Comparison of ENCODE assay signal across 8 mouse cellular contexts in genomic region chr3:86986490-86986889, GRCm38 (mm10). TPM values are rescaled to one million over a fixed set of nuclear protein-coding genes. Genes with fewer than 3 reads are reported as not detected.
DNase-seq lines count a peak whose midpoint lies in the region; ATAC-seq lines count a peak whose summit lies in the region.

No protein-coding gene starts in this region.

- ATAC-seq in forebrain, embryonic 16.5 days, result peak; percentile 55; the same call in 1 of the 2 replicates
- ATAC-seq in liver, embryonic 11.5 days (replicated peaks; ENCODE audit: low FRiP score), result no peak
- peak; percentile 41; the same call in 1 of the 2 replicates for ATAC-seq in neutrophil, adult 5-6 weeks (ENCODE audit: extremely low read depth, insufficient number of reproducible peaks, low FRiP score, poor library complexity, severe bottlenecking)

- no peak overlapping the region for H3K27ac ChIP-seq in forebrain, embryonic 16.5 days (ENCODE audit: low read length)
- H3K27ac ChIP-seq in liver, embryonic 11.5 days (ENCODE audit: low read depth, low read length), result no peak overlapping the region

- H3K9me3 ChIP-seq in forebrain, embryonic 16.5 days (ENCODE audit: control insufficient read depth, low read length), result no peaks in the 10 kb centered on the region
- H3K9me3 ChIP-seq in liver, embryonic 11.5 days (ENCODE audit: control insufficient read depth, low read length), result no peaks in the 10 kb centered on the region

- H3K27me3 ChIP-seq in forebrain, embryonic 16.5 days (replicated peaks; ENCODE audit: control insufficient read depth, insufficient read depth, low read length), result no peaks in the 10 kb centered on the region
- no peaks in the 10 kb centered on the region for H3K27me3 ChIP-seq in liver, embryonic 11.5 days (replicated peaks; ENCODE audit: control insufficient read depth, insufficient read depth, low read length)

- peak overlapping the region; percentile 48 for H3K9ac ChIP-seq in forebrain, embryonic 16.5 days (replicated peaks; ENCODE audit: low read depth, low read length)
- no peak overlapping the region for H3K9ac ChIP-seq in liver, embryonic 11.5 days (ENCODE audit: low read depth, low read length)

- H3K4me2 ChIP-seq in forebrain, embryonic 16.5 days (ENCODE audit: low read length), result peak overlapping the region; percentile 57
- peak overlapping the region; percentile 50 for H3K4me2 ChIP-seq in liver, embryonic 11.5 days

- H3K36me3 ChIP-seq in forebrain, embryonic 16.5 days (ENCODE audit: control insufficient read depth, insufficient read depth), result no peaks in the 10 kb centered on the region
- no peaks in the 10 kb centered on the region for H3K36me3 ChIP-seq in liver, embryonic 11.5 days (ENCODE audit: control insufficient read depth, insufficient read depth, low read length)

- peaks cover 5% of the 10 kb centered on the region for H3K4me1 ChIP-seq in forebrain, embryonic 16.5 days (replicated peaks; ENCODE audit: control insufficient read depth, insufficient read depth, low read length)
- H3K4me1 ChIP-seq in liver, embryonic 11.5 days (replicated peaks; ENCODE audit: control insufficient read depth, insufficient read depth, low read length), result no peaks in the 10 kb centered on the region

- peak overlapping the region; percentile 36 for H3K4me3 ChIP-seq in forebrain, embryonic 16.5 days (replicated peaks; ENCODE audit: low read length)
- 0 out of 2 replicates have a peak overlapping the region, but pooled peaks have one; percentile 5 for H3K4me3 ChIP-seq in liver, embryonic 11.5 days (ENCODE audit: low read depth, low read length)

- peak; percentile 45 for DNase-seq in CD4-positive helper T cell, adult 2 months (ENCODE audit: low read depth, low spot score)
- peak; percentile 23 for DNase-seq in ES-CJ7 (ENCODE audit: low read depth, low spot score)
- DNase-seq in liver, embryonic 11.5 days (ENCODE audit: low spot score), result no peak
- DNase-seq in cerebellum, adult 11 months, result no peak
- no peak for DNase-seq in layer of hippocampus, postnatal 10 days (ENCODE audit: low spot score in 2 of 2)
- DNase-seq in cerebellum, adult 9-11 months, result no peak

- 1% methylated on average over 12 of the region's 12 CpGs for WGBS in forebrain, embryonic 16.5 days
- WGBS in liver, embryonic 11.5 days, result 36% methylated on average over 12 of the region's 12 CpGs

RNA-seq across cellular contexts. Expression of gene Cd1d1, which starts 12.8 kb away (rescaled TPM):
- polyA plus RNA-seq in forebrain, embryonic 16.5 days (2015; fragmentation: Nextera tagmentation; extraction: Ambion mirVana), result 69.8 and 80.4 TPM in 2 replicates
- 14.5 and 15.7 TPM in 2 replicates for polyA plus RNA-seq in liver, embryonic 11.5 days (2014; fragmentation: Nextera tagmentation; extraction: Ambion mirVana)
- total RNA-seq in neutrophil, adult 5-6 weeks (2017), result 35.3 and 41.1 TPM in 2 replicates
- 1 to 10 TPM; 3.8 to 4.3 TPM for total RNA-seq in layer of hippocampus, postnatal 10 days (2021)

Comparison
In these comparisons a context has a peak if more than half of its experiments do, and no peak if none do; other contexts are left out.
1. DNase-seq: peak in CD4-positive helper T cell, adult 2 months (single experiment) and ES-CJ7 (single experiment); none in liver, embryonic 11.5 days (single experiment), cerebellum, adult 11 months (single experiment), layer of hippocampus, postnatal 10 days (0 of 2) and cerebellum, adult 9-11 months (single experiment).